ENCODE assay signal across 10 mouse cellular contexts in genomic region chr16:92475093-92475860, GRCm38 (mm10). TPM values are rescaled to one million over a fixed set of nuclear protein-coding genes. Genes with fewer than 3 reads are reported as not detected.
DNase-seq lines count a peak whose midpoint lies in the region; ATAC-seq and TF ChIP-seq lines count a peak whose summit lies in the region.
"Had no signal": no experiment of that assay in that cellular context is flagged by ENCODE, and none has a peak within 500 bp of the region (broad histone marks: within the 10 kb centered on the region; RNA-seq: fewer than 3 reads in every experiment).

No protein-coding gene starts in this region.

- ATAC-seq in liver, embryonic 13.5 days (ENCODE audit: low read depth): peak; percentile 89

- DNase-seq in adrenal gland, postnatal 14 days: peak; percentile 66
- no peak for DNase-seq in adrenal gland, postnatal 4 days (ENCODE audit: low spot score in 2 of 2)
- DNase-seq in urinary bladder, postnatal 25 days (ENCODE audit: low spot score): peak; percentile 54
- no peak for DNase-seq in urinary bladder, adult 2 months (ENCODE audit: low spot score)
- DNase-seq in liver, embryonic 13.5 days: peak; percentile 75
- no peak for DNase-seq in gastrocnemius, adult 2 months
- no peak for DNase-seq in frontal cortex, postnatal 10 days (ENCODE audit: low spot score in 2 of 2)
- no peak for DNase-seq in right cerebral cortex, postnatal 36 days (ENCODE audit: low spot score in 2 of 2)
- DNase-seq: layer of hippocampus, postnatal 36 days had no signal

- TF ChIP-seq CTCF in gastrocnemius, adult 2 months (IDR thresholded peaks at IDR 0.05): no peak

- peak overlapping the region; percentile 10; the same call in 1 of the 2 replicates for H3K9ac ChIP-seq in liver, embryonic 13.5 days
- H3K9ac ChIP-seq: neural tube, embryonic 13.5 days had no signal

- peak overlapping the region; percentile 55 for H3K4me2 ChIP-seq in liver, embryonic 13.5 days
- H3K4me2 ChIP-seq: neural tube, embryonic 13.5 days had no signal

- H3K27ac ChIP-seq in liver, embryonic 13.5 days: peak overlapping the region; percentile 80
- no peak overlapping the region for H3K27ac ChIP-seq in gastrocnemius, adult 2 months
- H3K27ac ChIP-seq: neural tube, embryonic 13.5 days had no signal

- H3K27me3 ChIP-seq in liver, embryonic 13.5 days: peaks cover 34% of the 10 kb centered on the region

- intact Hi-C loops in gastrocnemius, adult 2 months (cut with DNase I): loop anchor here (5.0 kb wide), 1 partner anchor 93 kb away; no protein-coding TSS in a partner anchor

- 0 out of 2 replicates have a peak, but pooled peaks cover 3% of the 10 kb centered on the region for H3K9me3 ChIP-seq in liver, embryonic 13.5 days (replicated peaks)
- H3K9me3 ChIP-seq: neural tube, embryonic 13.5 days had no signal

- peaks cover 19% of the 10 kb centered on the region for H3K4me1 ChIP-seq in liver, embryonic 13.5 days (replicated peaks)
- H3K4me1 ChIP-seq: neural tube, embryonic 13.5 days had no signal

- H3K36me3 ChIP-seq in liver, embryonic 13.5 days: no peaks in the 10 kb centered on the region
- H3K36me3 ChIP-seq: neural tube, embryonic 13.5 days had no signal

- H3K4me3 ChIP-seq in liver, embryonic 13.5 days (replicated peaks): peak overlapping the region; percentile 47
- no peak overlapping the region for H3K4me3 ChIP-seq in gastrocnemius, adult 2 months
- H3K4me3 ChIP-seq: neural tube, embryonic 13.5 days had no signal

- WGBS in liver, embryonic 13.5 days (ENCODE audit: insufficient replicate concordance): 28% methylated on average over 25 of the region's 25 CpGs

RNA-seq across cellular contexts. Expression of gene Rcan1, which starts 4.6 kb away (rescaled TPM):
- 16.6 and 16.9 TPM in 2 replicates for total RNA-seq in adrenal gland, postnatal 14 days (2021)
- total RNA-seq in adrenal gland, postnatal 4 days (2021): 10 to 100 TPM; 19.1 to 19.2 TPM
- 24.9 and 26.4 TPM in 2 replicates for polyA plus RNA-seq in urinary bladder, adult 2 months (2012; rRNA removed)
- polyA plus RNA-seq in liver, embryonic 13.5 days (2015; fragmentation: Nextera tagmentation; extraction: Ambion mirVana): 9.4 and 11.4 TPM in 2 replicates
- total RNA-seq in gastrocnemius, adult 2 months (2021): 10 to 100 TPM; 76.4 to 93.3 TPM

RNA-seq across cellular contexts. Expression of gene Clic6, which starts 10.3 kb away (rescaled TPM):
- 0.34 and 0.70 TPM in 2 replicates for total RNA-seq in adrenal gland, postnatal 14 days (2021)
- total RNA-seq in adrenal gland, postnatal 4 days (2021): 1 to 10 TPM in 1 of 2 experiments, under 1 TPM in 1; 0.17 to 1.7 TPM
- polyA plus RNA-seq in urinary bladder, adult 2 months (2012; rRNA removed): 0.25 and 0.27 TPM in 2 replicates
- polyA plus RNA-seq in liver, embryonic 13.5 days (2015; fragmentation: Nextera tagmentation; extraction: Ambion mirVana): 0.61 and 0.70 TPM in 2 replicates
- not detected for total RNA-seq in gastrocnemius, adult 2 months (2021)

Comparison
In these comparisons a context has a peak if more than half of its experiments do, and no peak if none do; other contexts are left out.
1. DNase-seq: peak in adrenal gland, postnatal 14 days (single experiment), urinary bladder, postnatal 25 days (single experiment) and liver, embryonic 13.5 days (single experiment); none in adrenal gland, postnatal 4 days (0 of 2), urinary bladder, adult 2 months (single experiment), gastrocnemius, adult 2 months (single experiment), frontal cortex, postnatal 10 days (0 of 2) and right cerebral cortex, postnatal 36 days (0 of 2).